Mouse (Mus musculus): ENCODE measurements at regions not wholly inside any gene's neighbourhood (a gene's known extent, or its start where the extent isn't known, plus 50 kb on each side); places are given as distances from the start of the nearest gene placed in this dataset.

- H3K4me2 ChIP-seq (ENCODE audit: insufficient read depth, low read depth, poor library complexity, severe bottlenecking) = no peak overlapping the region
- no peaks in the 10 kb centered on the region for H3K79me2 ChIP-seq (replicated peaks; ENCODE audit: control insufficient read depth, extremely low read depth, insufficient read depth, poor library complexity, severe bottlenecking)
- no peak overlapping the region for H3K27ac ChIP-seq (ENCODE audit: insufficient read depth, low read depth)
- dilution Hi-C loops (cut with MboI; ENCODE audit: extremely low pct_ligation_motif_present, extremely low pct_unique_long_range_greater_than_20kb, low sequenced_read_pairs) (no loop called here), in situ Hi-C loops (cut with MboI; ENCODE audit: low pct_ligation_motif_present, low pct_unique_long_range_greater_than_20kb, low sequenced_read_pairs) (loop anchor here (5.0 kb wide), 1 partner anchor 156 kb away; no protein-coding TSS in a partner anchor)
- no peaks in the 10 kb centered on the region for H3K36me3 ChIP-seq (replicated peaks in 1 of 2; ENCODE audit: control insufficient read depth in 1 of 2, insufficient read depth in 1 of 2, low read length in 1 of 2)
- H3K27me3 ChIP-seq (replicated peaks) = peaks cover 35% of the 10 kb centered on the region
- peak; percentile 78 for TF ChIP-seq RAD21 (IDR thresholded peaks at IDR 0.05; ENCODE audit: low read depth, low read length)
- TF ChIP-seq IRF4 (IDR thresholded peaks at IDR 0.05; ENCODE audit: low read depth, low read length) = peak; percentile 30; the same call in 1 of the 2 replicates
- peak; percentile 41 for TF ChIP-seq ZC3H11A (IDR thresholded peaks at IDR 0.05; ENCODE audit: low read depth, low read length)
- no peak for TF ChIP-seq MXI1 (IDR thresholded peaks at IDR 0.05; ENCODE audit: low read depth, low read length)
- TF ChIP-seq CTCF (conservative IDR thresholded peaks at IDR 0.05 in 1 of 2, IDR thresholded peaks at IDR 0.05 in 1 of 2; ENCODE audit: low read depth in 2 of 2, low read length in 2 of 2) = peak; percentile 86 to 95
- peak; percentile 27; the same call in 1 of the 2 replicates for TF ChIP-seq NELFE (IDR thresholded peaks at IDR 0.05; ENCODE audit: low read depth, low read length)
- peak; percentile 92 for TF ChIP-seq SMC3 (IDR thresholded peaks at IDR 0.05; ENCODE audit: low read depth, low read length)
- no peak for TF ChIP-seq MAZ (IDR thresholded peaks at IDR 0.05; ENCODE audit: low read depth, low read length)
- H3K9ac ChIP-seq (ENCODE audit: insufficient read depth, low read depth) = no peak overlapping the region
- H3K4me3 ChIP-seq (replicated peaks in 1 of 3; ENCODE audit: low read depth in 2 of 3, low read length in 2 of 3, poor library complexity in 1 of 3) = no peak overlapping the region
- peaks cover 0 to 6% of the 10 kb centered on the region in 2 experiments; a peak in 2 of 4 replicates for H3K4me1 ChIP-seq (ENCODE audit: control insufficient read depth in 1 of 2, insufficient read depth in 2 of 2)
- H3K9me3 ChIP-seq (replicated peaks; ENCODE audit: low read length) = peaks cover 4% of the 10 kb centered on the region
- peak; percentile 71 for DNase-seq (ENCODE audit: extremely low read depth)
These were observed 71.4 kb upstream of the Sec14l1 start for GRCm38 (mm10) chr11:117043524-117043923.

GRCm38 (mm10) chr11:117044731-117045130 lies 70.2 kb upstream of the Sec14l1 start:
- Histone ChIP-seq H3K27me3 (replicated peaks) (peaks cover 33% of the 10 kb centered on the region), H3K4me2 (ENCODE audit: insufficient read depth, low read depth, poor library complexity, severe bottlenecking) (no peak overlapping the region), H3K9ac (ENCODE audit: insufficient read depth, low read depth) (no peak overlapping the region), H3K27ac (ENCODE audit: insufficient read depth, low read depth) (no peak overlapping the region), H3K36me3 (replicated peaks in 1 of 2; ENCODE audit: control insufficient read depth in 1 of 2, insufficient read depth in 1 of 2, low read length in 1 of 2) (no peaks in the 10 kb centered on the region), H3K4me3 (replicated peaks in 1 of 3; ENCODE audit: low read depth in 2 of 3, low read length in 2 of 3, poor library complexity in 1 of 3) (no peak overlapping the region), H3K79me2 (replicated peaks; ENCODE audit: control insufficient read depth, extremely low read depth, insufficient read depth, poor library complexity, severe bottlenecking) (no peaks in the 10 kb centered on the region), H3K4me1 (ENCODE audit: control insufficient read depth in 1 of 2, insufficient read depth in 2 of 2) (peaks cover 0 to 5% of the 10 kb centered on the region in 2 experiments; a peak in 2 of 4 replicates), H3K9me3 (replicated peaks; ENCODE audit: low read length) (peaks cover 9% of the 10 kb centered on the region)
- dilution Hi-C loops (cut with MboI; ENCODE audit: extremely low pct_ligation_motif_present, extremely low pct_unique_long_range_greater_than_20kb, low sequenced_read_pairs) (no loop called here), in situ Hi-C loops (cut with MboI; ENCODE audit: low pct_ligation_motif_present, low pct_unique_long_range_greater_than_20kb, low sequenced_read_pairs) (loop anchor here (5.0 kb wide), 1 partner anchor 157 kb away; no protein-coding TSS in a partner anchor)
- TF ChIP-seq RAD21 (IDR thresholded peaks at IDR 0.05; ENCODE audit: low read depth, low read length) = no peak
- TF ChIP-seq ZMIZ1 (IDR thresholded peaks at IDR 0.05; ENCODE audit: low read depth, low read length) = no peak
- no peak for TF ChIP-seq RCOR1 (conservative IDR thresholded peaks at IDR 0.05; ENCODE audit: low read depth, low read length)
- no peak for TF ChIP-seq CTCF (conservative IDR thresholded peaks at IDR 0.05 in 1 of 2, IDR thresholded peaks at IDR 0.05 in 1 of 2; ENCODE audit: low read depth in 2 of 2, low read length in 2 of 2)
- no peak for TF ChIP-seq ETS1 (conservative IDR thresholded peaks at IDR 0.05; ENCODE audit: low read depth, low read length)
- no peak for TF ChIP-seq ZKSCAN1 (IDR thresholded peaks at IDR 0.05; ENCODE audit: borderline replicate concordance, low read depth, low read length)
- DNase-seq (ENCODE audit: extremely low read depth) = no peak

GRCm38 (mm10) chr11:117046636-117047035 lies 68.3 kb upstream of the Sec14l1 start:
- dilution Hi-C loops (cut with MboI; ENCODE audit: extremely low pct_ligation_motif_present, extremely low pct_unique_long_range_greater_than_20kb, low sequenced_read_pairs) = no loop called here
- Histone ChIP-seq H3K27me3 (replicated peaks) (peaks cover 24% of the 10 kb centered on the region), H3K4me2 (ENCODE audit: insufficient read depth, low read depth, poor library complexity, severe bottlenecking) (no peak overlapping the region), H3K9ac (ENCODE audit: insufficient read depth, low read depth) (no peak overlapping the region), H3K36me3 (replicated peaks in 1 of 2; ENCODE audit: control insufficient read depth in 1 of 2, insufficient read depth in 1 of 2, low read length in 1 of 2) (no peaks in the 10 kb centered on the region), H3K9me3 (replicated peaks; ENCODE audit: low read length) (peaks cover 19% of the 10 kb centered on the region), H3K4me3 (replicated peaks in 1 of 3; ENCODE audit: low read depth in 2 of 3, low read length in 2 of 3, poor library complexity in 1 of 3) (no peak overlapping the region), H3K79me2 (replicated peaks; ENCODE audit: control insufficient read depth, extremely low read depth, insufficient read depth, poor library complexity, severe bottlenecking) (no peaks in the 10 kb centered on the region), H3K4me1 (ENCODE audit: control insufficient read depth in 1 of 2, insufficient read depth in 2 of 2) (no peaks in the 10 kb centered on the region; a peak in 1 of 4 replicates), H3K27ac (ENCODE audit: insufficient read depth, low read depth) (no peak overlapping the region)
- in situ Hi-C loops (cut with MboI; ENCODE audit: low pct_ligation_motif_present, low pct_unique_long_range_greater_than_20kb, low sequenced_read_pairs) = no loop called here
- TF ChIP-seq CHD1 (IDR thresholded peaks at IDR 0.05; ENCODE audit: low read depth, low read length) (no peak), CTCF (conservative IDR thresholded peaks at IDR 0.05 in 1 of 2, IDR thresholded peaks at IDR 0.05 in 1 of 2; ENCODE audit: low read depth in 2 of 2, low read length in 2 of 2) (no peak), POLR2A (IDR thresholded peaks at IDR 0.05; ENCODE audit: low read depth, low read length) (no peak)
- DNase-seq (ENCODE audit: extremely low read depth) = no peak
